Mouse (Mus musculus): ENCODE measurements around the gene Asb3.

Asb3 gene

DNA sequence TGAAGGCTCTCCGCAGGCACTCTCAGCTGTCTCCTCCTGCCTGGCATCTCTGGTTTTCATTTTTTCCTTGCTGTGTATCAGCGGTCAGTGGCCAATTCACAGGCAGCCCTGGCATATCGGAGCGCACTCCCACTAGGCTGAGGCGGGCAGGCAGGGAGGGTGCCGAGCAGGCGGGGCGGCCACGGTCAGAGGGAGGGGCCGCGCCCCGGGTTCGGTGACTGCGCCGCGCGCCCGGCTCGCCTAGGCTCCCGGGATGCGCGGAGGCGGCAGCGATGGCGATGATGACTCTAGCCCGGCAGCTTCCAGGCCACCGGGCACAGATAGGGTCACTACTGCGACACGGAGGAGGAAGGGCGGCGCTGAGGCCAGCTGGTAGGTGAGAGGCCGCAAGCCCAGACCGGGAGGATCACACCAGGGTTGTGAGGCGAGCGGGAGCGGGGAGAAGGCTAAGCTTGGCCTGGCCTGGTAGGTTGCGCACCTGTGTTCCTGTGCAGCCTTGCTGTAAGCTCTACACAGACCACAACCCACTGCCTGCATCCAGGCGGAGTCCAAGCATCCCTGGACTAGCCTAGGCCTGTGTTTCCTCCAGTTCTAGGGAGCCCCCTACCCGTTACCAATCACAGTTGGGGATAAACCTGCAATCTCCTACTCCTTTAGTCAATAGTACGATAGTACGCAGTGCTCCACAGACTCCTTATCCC is at the start of gene Asb3, which contains the start of gene Gpr75:
Asb3 (plus strand) TSS at position 246 of the 701 bp plus-strand sequence.
Gpr75 (plus strand) TSS at position 188 of the 701 bp plus-strand sequence.
- peak; percentile 43 to 49 for DNase-seq

DNA sequence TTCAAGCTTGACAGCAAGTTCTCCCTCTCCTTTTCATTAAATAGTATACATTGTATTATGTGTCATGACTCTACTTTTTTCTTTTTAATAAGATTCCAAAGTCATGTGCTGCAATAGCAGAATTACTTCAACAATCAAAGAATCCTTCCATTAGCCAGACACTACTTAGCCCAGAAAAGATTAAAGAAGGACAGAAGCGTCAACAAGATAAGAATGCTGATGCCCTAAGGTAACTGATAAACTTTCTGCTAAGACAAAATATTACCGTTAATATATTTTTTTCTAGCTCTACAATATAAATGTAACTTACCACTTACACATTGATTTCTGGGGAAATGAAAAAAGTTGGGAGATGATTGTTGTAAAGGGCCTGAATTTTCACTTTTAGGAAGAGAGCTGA is 46.4 kb upstream of the Asb3 start:
- DNase-seq, result no peak

DNA sequence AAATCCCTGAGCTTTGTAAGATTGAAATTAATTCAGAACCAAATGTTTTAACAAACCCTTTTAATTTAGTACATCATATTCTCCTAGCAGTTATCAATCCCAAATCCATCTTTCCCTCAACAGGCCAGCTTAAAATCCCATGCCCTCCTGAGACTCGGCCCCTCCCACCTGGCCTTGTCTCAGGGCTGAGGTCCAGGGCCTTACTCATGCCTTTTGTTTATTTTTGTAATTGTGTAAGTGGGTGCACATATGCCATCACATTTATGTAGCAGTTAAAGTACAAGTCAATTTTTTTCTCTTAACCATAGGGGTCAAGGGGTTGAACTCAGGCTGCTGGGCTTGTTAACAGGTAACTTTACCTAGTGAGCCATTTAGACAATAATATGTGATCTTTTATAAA is 40.9 kb upstream of the Asb3 start:
- peak; percentile 3 to 6 for DNase-seq

DNA sequence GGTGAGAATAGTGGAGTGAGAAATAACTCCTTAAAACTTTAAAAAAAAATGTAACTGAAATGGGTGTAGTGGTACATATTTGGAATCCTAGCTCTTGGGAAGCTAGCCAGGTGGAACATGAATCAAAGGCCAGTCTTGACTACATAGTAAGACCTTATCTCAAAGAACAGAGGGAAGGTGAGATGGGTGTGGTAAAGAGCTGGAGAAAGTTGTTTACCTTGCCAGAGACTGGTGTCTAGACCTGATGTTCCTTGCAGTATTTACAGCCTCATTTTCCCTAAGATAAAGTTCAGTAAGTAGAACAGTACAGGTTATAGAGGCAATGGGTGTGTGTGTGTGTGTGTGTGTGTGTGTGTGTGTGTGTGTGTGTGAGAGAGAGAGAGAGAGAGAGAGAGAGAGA is 12.8 kb upstream of the Asb3 start:
- DNase-seq, result no peak

- no peak for DNase-seq
These were observed 2.9 kb downstream of the Asb3 start for GRCm38 (mm10) chr11:30888153-30888552.

- no peak for DNase-seq
These were observed 11.0 kb downstream of the Asb3 start for GRCm38 (mm10) chr11:30896201-30896600.

GRCm38 (mm10) chr11:30899312-30899711 is 14.1 kb downstream of the Asb3 start:
- DNase-seq, result no peak

- DNase-seq, result no peak
These were observed 27.1 kb downstream of the Asb3 start for GRCm38 (mm10) chr11:30912311-30912710.

GRCm38 (mm10) chr11:30920641-30921040 is 35.4 kb downstream of the Asb3 start:
- no peak for DNase-seq

- no peak for DNase-seq
These were observed 38.1 kb downstream of the Asb3 start for GRCm38 (mm10) chr11:30923283-30923682.

DNA sequence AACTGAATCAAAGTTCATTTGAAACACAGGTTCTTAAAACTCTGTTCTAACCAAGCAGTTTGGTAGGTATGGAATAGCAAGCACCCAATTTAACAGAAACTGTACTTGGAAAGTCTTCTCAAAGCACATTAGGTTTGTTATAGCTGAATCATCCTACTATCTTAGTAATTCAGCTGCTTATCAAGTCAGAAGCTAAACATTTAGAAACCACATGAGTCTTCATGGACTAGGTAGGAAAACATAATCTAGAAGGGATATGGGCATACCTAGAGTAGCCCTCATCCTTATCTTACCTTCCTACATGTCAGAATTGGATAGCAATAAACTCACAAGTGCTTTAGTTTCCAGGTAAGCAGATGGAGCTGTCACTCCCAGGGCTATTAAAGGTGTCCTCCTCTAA is 42.9 kb downstream of the Asb3 start:
- no peak for DNase-seq

DNA sequence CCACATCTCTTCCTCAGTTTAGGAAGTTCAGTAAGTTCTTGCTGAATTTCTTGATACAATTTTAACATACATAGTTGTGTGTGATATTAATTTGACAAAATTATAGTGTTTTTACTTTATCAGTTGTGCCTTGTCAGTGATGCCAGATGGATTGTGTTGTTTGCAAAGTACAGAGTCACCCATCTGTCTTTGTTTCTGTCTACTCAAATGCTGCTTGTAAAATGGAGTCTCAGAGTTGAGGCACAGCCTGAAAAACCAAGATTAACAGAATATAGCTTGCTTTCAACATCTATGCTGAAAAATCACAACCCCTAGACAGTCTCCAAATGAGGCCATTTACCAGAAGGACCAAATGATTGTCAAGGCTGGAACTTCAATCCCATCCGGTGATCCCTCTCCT is 43.3 kb downstream of the Asb3 start:
- DNase-seq, result no peak

- DNase-seq, result no peak
These were observed 58.3 kb downstream of the Asb3 start for GRCm38 (mm10) chr11:30943522-30943921.

DNA sequence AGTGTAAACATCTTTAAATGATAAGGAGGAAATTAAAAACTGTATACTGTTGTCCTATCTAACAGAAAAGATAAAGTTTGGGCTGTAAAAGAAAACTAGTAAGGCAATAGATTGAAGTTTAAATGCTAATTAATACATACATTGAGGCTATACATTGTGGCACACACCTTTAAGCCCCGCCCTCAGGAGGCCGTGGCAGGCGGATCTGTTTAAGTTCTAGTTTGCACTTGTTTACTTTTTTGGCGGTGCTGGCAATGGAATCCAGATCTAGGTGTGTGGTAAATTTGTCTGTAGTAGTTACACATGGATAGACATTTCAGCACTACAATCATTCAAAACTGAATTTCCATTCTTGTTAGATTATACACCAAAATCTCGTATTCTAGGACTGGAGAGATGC is 67.6 kb downstream of the Asb3 start:
- DNase-seq, result no peak

DNA sequence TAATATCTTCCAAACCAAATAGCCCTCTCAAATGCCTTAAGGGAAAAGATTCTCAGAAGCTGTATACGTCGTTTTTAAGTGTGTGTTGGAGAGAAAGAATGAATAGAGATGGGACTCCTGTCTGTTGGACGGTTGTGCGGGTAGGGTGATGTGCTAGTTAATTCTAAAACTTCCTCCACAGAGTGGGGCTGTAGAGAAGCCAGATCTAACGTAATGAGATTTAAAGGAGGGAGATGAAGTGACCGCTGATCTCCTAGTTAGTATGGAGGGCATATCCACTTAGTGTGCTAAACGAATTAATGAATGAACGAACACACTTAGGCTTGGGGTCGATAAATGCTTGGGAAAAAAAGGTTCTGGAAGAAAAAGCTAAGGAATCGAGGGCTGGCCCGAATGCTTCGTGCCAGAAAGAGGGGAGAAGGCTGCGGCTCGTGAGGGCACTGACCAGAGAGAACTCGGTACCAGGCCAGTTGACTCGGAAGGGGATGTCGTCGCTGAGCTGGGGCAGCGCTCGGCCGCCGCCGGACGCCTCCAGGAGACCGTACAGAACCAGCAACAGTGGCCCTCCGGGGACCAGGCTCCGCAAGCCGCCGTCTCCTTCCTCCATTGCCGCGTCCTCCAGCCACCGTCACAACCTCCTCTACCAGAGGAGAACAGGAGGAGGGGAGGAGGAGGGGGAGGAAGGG is 68.4 kb downstream of the Asb3 start:
- peak; percentile 34 to 46 for DNase-seq

DNA sequence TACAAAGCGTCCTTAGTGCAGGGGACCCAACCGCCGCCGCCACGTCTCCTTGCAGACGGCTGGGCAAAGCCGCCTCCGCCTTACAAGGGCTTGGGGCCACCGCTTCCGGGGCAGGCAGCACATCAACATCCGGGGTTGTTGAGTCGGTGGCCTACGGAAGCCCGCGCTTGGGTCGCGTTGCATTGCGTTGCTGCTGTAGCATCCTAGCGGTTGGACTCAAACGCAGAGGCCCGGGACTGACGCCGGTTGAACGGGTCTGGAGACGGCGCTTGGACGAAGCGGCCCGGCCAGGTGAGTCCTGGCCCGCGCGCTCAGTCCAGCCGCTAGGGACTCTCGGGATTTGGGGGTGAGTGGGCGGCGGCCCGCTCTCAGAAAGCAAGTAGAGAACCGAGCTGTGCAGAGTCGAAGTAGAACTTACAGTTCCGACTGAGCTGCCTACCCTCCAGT is 69.1 kb downstream of the Asb3 start, which contains the start of gene Erlec1:
Erlec1 (minus strand) TSS at position 57 of the 447 bp plus-strand sequence.
- DNase-seq, result peak; percentile 86 to 88

- no peak for DNase-seq
These were observed 100.0 kb downstream of the Asb3 start for GRCm38 (mm10) chr11:30985237-30985636.

GRCm38 (mm10) chr11:30985877-30986624 is 100.8 kb downstream of the Asb3 start, which contains the start of gene Chac2:
Chac2 (minus strand) TSS chr11:30986350.
- DNase-seq, result peak; percentile 84 to 88

DNA sequence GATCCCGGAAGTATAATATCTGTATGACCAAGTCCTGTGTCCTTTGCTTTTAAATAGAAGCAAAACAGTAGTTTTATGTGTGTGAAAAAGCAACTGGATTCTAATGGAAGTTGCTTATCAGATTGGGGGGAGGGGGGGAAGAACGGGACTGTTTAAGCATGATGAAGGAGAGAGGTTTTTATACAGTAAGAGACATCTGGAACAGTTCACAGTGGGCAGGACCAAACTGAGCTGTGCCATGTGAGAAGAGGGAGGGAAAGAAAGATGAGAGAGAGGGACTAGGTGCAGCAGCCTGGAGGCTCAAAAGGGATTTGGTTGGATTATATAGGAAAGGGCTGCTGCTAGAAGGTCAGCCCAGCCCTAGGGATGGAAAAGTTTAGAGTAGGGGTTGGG is 101.4 kb downstream of the Asb3 start:
- no peak for DNase-seq

DNA sequence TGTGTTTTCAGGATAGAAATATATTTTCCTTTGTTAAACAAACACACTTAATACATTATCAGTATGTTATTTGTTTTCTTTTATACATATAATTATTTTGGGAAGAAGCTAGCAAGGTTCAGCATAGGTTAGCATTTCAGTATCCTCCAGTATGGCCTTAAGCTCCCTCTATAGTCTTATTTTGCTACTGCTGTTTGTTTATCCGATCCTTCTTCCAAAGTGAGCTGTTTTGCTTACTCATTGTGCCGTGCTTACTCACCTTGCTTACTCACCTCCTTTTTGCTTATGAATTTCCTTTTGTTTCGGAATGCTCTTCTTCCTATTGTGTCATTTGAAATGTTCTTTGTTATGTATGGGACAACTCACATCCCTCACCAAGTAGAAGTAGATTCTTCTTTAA is 111.5 kb downstream of the Asb3 start:
- DNase-seq, result no peak

- no peak for DNase-seq
These were observed 113.0 kb downstream of the Asb3 start for GRCm38 (mm10) chr11:30998199-30998598.

DNA sequence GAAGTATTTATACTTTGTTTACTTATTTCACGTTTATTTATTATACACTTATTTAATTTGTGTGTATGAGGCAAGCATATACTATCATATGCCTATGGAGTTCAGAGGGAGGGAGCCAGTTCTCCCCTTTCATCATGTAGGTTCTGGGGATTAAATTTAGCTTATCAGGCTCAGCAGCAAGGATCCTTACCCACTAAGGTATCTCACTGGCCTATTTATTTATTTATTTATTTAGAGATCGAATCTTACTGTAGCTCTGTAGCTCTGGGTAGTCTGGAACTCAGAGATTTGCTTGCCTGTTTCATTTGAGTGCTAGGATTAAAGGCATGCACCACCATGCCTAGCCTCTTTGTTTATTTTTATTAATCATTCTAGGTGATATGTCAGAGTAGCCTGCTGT is 113.5 kb downstream of the Asb3 start:
- DNase-seq, result no peak

DNA sequence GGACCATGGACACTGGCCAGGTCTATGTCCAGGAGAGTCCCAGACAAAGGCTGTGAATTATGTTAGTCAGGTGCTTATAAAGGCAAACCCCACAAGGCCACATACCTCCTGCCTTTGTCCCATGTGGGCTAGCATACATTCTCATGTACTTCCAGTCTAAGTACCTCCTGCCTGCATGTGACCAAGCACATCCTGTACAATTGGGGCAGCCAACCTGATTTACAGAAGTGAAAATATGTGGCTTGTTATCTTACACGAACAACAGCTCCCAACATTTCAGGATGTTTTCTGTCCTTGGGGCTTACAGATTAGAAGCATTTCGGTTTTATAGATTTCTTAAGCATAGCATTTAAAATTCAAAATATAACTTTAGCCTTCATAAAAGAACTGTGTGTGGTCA is 114.8 kb downstream of the Asb3 start:
- no peak for DNase-seq

Measured in lung, adult 18-20 months (tissue).